ENCODE assay signal across 15 mouse cellular contexts in the genomic region with DNA sequence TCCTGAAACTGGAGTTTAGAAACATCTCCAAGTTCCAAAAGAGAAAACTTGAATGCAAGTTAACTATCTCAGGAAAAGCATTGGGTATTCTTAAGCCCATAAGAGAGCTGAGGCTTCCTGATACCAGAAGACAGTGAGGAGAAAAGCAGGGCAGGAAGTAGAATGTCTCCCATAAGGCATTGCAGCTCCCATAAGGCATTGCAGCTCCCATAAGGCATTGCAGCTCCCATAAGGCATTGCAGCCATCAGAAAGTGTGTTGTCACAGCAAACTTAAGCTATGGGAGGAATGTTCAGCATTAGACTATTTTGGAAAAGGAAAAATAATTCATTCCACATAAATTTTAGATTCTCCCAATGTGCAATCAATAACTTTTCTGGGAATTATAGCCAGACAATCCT.
"Had no signal": no experiment of that assay in that cellular context is flagged by ENCODE, and none has a peak within 500 bp of the region (broad histone marks: within the 10 kb centered on the region; RNA-seq: fewer than 3 reads in every experiment).

No protein-coding gene starts in this region.

- H3K4me2 ChIP-seq: neural tube, embryonic 15.5 days; stomach, embryonic 15.5 days had no signal

- H3K27me3 ChIP-seq: neural tube, embryonic 15.5 days; stomach, embryonic 15.5 days had no signal

- H3K4me1 ChIP-seq: stomach, embryonic 15.5 days had no signal

- H3K4me3 ChIP-seq: neural tube, embryonic 15.5 days; stomach, embryonic 15.5 days had no signal

- H3K9ac ChIP-seq: neural tube, embryonic 15.5 days; stomach, embryonic 15.5 days had no signal

- DNase-seq: retina, postnatal 1 day; right cerebral cortex, adult 18-20 months; right cerebral cortex, postnatal 14 days; right cerebral cortex, postnatal 25 days; right cerebral cortex, postnatal 4 days; spleen, adult 18-20 months; thymus, adult 18-20 months; thymus, adult 2 months; thymus, postnatal 14 days; thymus, postnatal 25 days; thymus, postnatal 36 days; thymus, postnatal 4 days had no signal

- H3K36me3 ChIP-seq: stomach, embryonic 15.5 days had no signal

- H3K27ac ChIP-seq: neural tube, embryonic 15.5 days; stomach, embryonic 15.5 days; stomach, postnatal 0 days had no signal

- H3K9me3 ChIP-seq: neural tube, embryonic 15.5 days; stomach, embryonic 15.5 days had no signal
